Mouse (Mus musculus) kidney, postnatal 36 days (tissue): Measurements from ENCODE around the gene Sez6l.

Experiments
- DNase-seq, 2 experiments: peaks; one replicate each; pipeline ENCODE4 v3.0.0; 2021 to 2022; ENCODE audit warnings: mixed read lengths in 2 of 2

Gene Sez6l

DNA sequence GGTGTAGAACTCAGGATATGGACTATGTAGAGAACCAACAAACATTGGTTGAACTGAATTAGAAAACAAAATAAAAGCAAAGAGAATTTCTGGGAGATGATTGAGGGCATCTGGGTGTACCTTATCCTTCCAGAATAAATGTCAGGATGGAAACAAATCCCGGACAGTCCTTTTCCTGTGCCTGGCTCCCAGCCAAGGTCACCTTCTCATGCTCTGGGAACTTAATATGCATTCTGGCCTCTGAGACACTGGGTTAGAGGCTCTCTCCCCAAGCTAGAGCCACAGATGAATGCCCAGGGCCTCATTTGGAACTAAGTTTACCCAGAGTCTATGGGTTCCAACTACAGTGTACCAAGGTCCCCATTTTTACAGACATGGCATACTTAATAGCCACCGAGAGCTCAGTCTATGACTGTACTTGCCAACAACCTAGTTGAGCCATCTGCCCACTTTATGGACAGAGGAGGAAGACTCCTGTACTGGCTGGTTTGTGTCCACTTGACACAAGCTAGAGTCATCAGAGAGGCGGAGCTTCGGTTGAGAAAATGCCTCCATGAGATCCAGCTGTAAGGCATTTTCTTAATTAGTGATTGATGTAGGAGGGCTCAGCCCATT, 7.3 kb upstream of the Sez6l start:
- peak in 1 of 2 experiments; percentile 18 for DNase-seq

DNA sequence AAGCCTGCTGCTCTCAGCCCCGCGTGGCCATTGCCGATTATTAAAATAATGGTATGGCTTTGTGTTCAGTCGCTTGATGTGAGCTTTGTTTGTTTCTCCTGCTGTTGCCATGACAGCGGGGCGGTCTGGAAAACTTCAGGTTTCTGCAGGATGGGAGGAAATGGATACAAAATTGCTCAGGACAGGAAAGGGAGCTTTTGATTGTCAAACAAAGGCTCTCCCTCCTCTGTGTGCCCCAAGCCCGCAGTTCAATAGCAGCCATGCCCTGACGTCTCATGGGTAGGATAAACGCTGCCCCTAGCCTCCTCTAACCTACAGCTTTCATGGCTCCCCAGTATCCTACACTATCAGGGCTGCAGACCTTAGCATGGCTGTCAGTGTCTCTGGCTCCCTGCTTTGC, 6.3 kb upstream of the Sez6l start:
- no peak for DNase-seq

DNA sequence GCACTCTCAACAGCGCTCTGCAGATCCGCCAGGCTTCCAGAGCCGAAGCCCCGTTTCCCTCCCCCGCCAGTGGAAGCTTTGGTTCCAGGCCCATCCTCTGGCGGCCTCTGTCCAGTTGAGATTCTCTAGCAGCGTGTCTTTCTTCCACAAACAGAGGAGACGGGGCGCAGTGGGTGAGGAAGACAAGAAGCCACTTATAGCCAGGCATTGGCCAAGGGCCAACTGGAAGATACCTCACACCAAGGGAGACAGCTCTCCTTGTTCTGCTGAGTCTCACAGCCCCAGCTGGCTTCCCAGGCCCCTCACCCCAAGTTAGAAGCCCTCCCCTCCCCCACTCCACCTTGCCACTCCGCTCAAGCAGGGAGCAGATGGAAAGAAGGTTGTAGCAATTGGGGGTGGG, 765 bp upstream of the Sez6l start:
- DNase-seq: peak in 1 of 2 experiments; percentile 7

DNA sequence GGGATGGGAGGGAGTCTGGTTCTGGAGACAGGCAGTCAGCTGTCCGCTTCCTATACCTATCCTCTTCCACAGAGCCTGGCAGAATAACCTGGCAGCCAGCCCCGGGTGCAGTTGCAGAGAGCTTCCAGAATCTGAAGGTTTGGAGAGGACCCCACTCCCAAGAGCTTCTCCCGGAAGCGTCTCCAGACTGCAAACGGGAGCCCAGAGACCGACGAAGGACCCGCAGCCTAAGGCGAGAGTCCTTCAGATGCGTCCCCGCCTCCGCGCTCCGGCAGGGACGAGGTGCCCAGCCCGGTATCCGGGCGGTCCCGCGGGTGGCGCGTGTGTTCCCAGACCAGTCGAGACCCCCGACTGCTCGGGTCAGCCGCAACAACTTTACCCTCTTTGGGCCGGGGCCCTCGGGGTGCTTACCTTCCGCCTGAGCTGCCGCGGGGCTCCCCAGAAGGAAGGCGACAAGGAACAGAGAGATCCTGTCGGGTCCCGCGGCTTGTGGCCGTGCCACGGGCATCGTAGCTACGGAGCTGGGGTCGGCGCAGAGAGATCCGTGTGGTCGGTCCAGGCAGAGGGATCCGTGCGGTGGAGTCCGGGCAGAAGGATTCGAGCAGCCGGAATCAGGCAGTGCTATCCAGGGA, 508 bp downstream of the Sez6l start:
- no peak for DNase-seq

DNA sequence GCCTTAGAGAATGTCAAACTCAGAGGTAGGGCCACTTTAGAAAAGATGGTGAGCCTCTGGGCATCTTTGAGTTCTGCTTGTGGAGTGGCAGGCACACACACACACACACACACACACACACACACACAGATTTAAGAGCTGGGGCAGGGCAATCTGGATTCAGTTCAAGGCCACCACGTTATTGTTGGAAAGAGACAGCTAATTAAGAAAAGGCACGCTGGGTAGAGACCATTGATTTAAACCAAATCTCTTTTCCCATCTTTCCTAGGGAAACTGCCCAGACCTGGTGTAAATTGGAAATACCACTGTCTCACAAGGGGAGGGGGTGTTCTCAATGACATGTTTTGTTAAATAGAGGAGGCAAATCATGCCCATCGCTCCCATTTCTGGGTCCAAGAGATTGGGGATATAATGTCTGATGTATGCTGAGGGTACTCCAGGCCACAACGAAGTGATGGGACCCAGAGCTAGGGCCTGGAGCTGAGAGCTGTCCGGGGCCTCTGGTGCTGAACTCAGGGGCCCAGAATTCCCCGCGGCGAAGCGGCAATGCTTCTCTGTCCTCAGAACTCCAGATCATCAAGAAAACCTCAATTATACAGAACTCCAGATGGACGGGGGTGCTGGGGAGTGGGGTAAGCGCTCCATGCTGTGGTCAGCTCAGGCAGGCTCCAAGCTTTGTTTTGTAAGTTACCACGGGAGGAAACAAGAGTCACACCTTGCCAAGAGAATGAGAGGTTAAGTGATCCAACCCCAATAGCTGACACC, 1.7 kb downstream of the Sez6l start:
- DNase-seq: peak in 1 of 2 experiments; percentile 23

DNA sequence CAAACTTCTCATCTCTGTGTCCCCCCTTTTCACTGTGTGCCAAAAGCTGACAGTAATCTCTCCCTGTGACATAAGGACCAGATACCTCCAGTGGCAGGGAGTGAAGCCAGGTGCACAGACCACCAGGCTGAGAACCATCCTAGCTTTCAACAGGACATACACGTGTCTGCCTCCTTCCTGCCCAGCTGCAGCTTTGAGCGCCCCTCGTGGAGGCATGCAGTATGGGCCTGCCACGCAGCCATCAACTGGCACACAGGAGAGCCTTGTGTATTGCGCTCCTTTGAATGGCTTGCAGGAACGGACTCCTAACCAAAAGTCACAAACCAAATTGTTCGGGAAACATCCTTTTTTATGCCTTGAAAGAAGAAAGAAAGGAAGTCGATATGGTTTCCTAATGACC, 3.1 kb downstream of the Sez6l start:
- DNase-seq: peak; percentile 7 to 66

DNA sequence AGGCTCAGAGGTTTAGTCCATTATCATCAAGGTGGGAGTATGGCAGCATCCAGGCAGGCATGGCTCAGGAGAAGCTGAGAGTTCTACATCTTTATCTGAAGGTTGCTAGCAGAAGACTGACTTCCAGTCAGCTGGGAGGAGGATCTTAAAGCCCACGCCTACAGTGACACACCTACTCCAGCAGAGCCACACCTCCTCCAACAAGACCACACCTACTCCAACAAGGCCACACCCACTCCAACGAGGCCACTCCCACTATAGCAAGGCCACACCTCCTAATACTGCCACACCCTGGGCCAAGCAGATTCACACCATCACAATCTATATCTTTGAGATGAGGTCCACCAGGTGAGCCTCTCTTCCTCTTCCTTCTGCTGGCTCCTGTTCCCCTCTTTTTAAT, 4.8 kb downstream of the Sez6l start:
- DNase-seq: no peak

DNA sequence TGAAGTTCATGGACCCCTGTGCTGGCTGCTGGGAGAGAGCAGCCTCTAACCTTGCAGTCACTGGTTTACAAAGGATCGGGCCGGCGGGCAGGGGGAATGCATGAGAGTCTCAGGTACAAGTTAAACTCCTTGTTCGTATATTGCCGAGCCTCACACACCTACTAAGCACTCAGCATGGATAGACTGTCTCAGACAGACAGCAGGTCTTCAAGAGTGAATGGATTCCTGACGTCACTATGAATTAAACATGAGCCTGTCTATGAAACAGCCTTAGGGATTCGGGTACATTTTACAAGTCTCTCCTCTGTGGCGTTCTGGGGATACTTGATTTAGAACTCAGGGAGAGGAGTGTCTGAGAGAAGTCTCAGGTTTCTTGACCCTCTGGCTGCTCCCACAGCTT, 11.5 kb downstream of the Sez6l start:
- DNase-seq: no peak

DNA sequence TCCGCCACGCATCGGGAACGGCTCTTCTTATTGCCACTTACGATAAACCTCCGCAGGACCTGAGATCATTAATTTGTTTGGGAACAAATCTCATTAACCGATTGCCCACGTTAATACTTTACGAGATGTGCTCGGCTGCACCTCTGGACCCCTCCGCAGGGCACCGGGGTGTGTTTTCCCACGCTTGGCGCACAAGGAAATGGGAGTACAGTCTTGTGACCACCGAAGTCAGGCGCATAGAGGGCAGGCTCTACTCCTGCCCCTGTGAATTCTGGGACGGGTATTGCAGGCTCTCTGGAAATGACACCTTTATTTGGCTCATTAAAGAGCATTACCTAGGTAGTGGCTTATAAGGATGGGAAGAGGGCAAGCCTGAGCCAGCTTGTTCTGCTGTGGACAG, 11.9 kb downstream of the Sez6l start:
- no peak for DNase-seq

DNA sequence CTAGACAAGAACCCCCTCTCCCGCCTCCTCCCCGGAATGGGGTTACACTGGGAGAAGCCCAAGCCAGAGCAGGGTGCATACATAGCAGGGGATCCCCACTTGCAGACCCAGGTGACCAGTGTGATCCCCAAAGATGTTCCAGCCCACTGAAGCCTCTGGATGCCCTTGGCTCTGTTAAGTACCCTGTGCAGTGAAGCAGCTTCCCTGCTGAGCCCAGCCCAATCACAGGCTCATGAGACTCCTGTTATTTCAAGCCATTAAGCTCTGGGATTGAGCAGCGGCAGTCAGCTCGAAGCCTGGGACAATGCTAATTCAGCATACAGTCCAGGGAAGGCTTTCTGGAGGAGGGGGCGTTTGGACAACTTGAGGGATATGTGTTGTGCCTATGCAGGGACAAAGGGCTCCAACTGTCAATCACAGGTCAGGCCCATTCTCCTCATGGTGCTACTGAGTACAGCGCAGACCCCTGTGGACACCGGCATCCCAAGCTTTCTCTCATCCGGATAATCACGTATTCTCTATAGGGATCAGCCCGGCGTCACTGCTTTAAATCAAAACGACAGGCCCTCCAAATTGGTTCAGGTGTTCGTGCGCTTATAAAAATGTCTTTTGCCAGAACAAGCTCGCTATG, 16.0 kb downstream of the Sez6l start:
- DNase-seq: no peak

DNA sequence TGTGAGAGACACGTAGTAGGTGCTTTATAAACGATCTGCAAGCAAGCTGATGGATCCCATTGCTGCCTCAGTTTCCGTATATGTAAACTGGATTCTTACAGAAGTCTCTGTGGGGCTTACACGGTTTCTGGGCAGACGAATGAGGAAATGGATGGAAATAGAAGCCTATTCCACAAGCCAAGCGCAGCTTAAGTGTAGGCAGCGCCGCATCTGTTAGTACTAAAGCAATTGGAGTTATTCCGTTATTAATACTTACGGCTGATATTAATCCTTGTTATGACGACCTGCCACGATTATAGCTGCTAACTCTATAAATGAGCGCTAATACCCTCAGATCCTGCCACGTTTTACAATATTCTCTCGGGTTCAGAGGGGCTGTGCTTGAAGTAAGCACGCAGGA, 16.8 kb downstream of the Sez6l start:
- no peak for DNase-seq

DNA sequence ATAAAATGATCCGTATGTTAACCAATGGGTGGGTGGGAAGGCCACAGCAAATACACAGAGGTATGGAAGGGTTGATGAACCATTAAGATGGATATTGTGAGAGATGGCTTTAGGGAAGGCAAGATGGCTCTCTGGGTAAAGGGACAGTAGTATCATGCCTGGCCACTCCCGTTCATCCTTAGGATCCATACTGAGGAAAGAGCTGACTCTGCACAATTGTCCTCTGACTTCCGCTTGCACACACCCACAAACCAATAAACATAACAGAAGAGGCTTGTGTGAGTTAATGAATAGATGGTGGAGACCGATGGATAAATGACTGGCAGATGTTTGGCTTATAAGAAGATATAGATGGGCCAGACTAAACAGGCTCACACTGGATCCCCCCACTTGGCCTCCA, 19.6 kb downstream of the Sez6l start:
- DNase-seq: no peak

DNA sequence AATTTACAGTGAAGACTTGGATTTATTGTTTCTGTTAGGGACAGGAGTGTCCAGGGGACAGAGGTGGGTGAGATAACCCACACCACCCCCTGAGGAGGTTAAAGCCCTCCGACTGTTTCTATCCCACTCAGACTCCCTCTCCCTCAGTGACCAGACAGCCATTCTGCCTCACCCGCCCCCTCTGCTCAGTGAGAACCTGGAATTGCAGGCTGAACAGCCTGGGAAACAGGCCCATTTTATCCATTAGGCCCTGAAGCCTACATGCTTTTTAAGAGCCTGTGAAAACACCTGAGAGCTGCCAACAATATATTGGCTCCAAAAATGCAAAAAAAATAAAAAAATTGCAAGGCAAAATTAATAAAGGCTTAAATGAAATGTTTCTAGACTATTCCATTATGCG, 20.3 kb downstream of the Sez6l start:
- no peak for DNase-seq

DNA sequence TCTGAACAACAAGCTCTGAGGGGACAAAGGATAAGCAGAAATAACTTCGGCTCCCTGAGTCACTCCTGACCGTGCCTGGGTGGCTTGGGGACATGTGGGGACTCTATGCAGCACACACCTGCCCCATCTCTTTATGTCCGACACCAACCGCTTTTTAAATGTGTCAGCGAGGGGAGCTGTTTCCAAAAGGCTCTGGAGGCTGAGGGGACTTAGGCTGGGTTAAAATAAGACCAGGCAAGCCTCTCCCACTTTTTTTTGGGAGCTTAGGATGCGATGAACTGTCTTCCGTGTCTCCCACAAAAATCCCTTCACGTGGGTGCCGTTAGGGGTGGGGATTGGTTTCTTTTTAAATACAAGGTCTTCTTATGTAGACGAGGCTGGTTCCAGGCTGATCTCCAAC, 22.5 kb downstream of the Sez6l start:
- DNase-seq: no peak

DNA sequence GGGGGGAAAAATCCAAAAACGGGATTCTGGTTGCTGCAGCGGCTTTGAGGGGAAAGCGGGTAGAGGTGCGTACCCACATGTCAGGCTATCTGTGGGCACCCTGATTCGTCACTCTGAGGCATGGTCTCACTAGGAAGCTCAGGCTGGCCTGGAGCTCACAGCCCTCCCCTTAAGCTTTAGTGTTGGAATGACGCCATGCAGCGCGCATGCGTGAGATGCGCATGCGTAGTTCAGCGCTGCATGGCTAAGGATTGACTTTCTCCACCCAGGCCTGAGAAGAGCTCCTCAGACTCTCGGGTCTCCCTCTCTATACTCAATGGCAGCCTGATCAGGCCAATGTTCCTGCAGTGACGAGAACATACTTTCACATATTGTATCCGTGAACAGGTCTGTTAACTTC, 24.2 kb downstream of the Sez6l start:
- no peak for DNase-seq

DNA sequence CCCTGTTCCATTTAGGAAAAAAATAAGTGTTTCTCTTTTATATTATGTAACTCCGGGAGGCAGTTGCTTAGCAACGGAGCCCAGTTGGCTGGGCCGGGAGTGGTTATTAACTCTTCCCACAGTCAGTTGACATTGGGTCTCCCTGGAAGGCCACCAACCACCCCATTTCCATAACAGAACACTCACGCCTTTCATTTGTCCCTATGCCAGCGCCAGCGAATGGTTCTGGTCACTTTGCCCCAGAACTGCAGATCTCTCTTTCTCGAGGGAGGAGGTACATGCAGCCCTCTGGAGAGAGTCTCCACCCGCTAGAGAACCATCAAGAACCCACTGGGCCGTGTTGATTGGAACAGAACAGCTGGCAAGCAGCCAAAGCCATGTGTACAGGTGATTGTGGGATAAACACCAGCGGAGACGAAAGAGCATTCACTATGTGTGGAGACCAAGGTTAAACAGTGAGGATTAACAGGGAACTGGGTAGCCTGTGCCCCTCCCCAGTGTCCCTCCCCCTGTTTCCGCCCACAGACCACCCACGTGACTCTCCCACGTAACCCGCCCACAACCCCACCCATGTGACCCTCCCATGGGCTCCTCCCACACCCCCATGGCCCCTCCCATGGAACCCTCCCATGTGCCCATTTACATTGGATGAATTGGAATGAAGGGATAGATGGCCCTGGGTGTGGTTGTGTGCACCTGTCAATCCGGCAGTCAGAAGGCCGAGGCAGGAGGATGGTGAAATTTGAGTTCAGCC, 24.8 kb downstream of the Sez6l start:
- peak; percentile 15 to 33 for DNase-seq

DNA sequence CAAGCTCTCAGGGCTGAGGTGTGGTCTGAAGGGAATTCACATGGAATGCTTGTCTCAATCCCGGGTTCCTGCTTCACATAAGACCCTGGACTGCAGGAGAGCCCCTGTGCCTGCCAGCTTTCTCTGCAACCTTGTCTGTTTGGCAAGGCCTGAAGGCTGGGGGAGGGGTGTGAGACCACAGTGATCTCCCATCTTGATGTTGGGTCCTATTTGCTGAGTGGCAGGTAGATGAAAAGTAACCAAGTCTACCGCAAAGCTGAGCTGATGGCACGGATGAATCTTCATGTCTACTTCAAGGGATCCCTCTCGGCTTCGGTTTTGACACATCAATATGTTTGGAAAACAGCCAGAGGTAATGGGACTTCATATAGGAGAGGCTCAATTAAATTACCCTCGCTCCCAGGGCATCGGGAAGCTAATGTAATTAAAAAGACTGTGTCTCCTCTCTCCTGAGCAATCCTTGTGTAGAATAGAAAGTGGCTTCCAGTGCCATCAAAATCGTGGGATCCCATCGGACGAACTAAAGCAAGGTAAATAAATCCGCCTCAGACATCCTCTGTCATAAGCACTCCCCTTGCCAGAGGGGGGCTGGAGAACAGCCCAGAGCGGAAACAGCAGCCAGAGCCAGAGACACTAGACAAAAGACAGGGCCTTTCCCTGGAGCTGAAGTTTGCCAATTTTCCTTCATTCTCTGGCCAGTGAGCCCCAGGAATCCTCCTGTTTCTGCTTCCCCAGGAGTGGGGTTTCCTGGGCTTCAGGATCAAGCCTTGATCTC, 28.0 kb downstream of the Sez6l start:
- peak; percentile 45 to 50 for DNase-seq

DNA sequence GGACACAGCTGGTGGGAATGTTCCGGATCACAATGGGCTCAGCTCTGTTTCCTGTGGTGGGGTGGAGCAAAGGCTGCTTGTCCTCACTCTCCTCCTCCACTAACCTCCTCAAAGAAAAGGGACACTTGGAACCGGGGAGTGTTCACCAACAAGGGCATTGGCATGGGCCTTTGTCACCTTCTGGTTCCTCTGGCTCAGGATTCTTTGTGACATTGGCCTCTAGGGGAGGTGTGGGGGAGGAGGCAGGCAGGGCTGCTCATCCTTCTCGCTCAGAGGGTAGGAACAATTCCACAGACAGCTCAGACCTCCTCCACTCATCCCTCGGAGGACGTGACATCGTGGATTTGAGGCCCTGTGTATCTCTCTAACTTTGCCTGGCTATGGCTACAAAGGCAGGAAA, 30.2 kb downstream of the Sez6l start:
- peak; percentile 2 to 3 for DNase-seq

DNA sequence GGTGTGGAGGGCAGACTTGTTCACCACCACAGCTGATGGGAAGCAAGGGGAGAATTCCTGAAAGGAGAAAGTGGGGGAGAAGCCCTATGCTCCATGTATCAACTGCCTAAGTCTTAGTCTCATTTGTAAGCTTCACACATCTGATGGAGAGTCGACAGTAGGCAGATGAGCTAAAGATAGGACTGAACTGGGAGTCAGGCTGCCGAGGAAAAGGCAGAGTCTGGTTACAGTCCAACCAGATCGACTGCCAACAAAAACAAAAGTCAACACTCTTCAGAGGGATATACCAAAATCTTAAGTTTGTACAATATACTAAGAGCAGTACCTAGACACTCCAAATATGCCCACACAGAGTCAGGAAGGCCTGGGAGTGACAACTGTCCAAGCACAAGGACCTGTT, 38.7 kb downstream of the Sez6l start:
- DNase-seq: no peak

DNA sequence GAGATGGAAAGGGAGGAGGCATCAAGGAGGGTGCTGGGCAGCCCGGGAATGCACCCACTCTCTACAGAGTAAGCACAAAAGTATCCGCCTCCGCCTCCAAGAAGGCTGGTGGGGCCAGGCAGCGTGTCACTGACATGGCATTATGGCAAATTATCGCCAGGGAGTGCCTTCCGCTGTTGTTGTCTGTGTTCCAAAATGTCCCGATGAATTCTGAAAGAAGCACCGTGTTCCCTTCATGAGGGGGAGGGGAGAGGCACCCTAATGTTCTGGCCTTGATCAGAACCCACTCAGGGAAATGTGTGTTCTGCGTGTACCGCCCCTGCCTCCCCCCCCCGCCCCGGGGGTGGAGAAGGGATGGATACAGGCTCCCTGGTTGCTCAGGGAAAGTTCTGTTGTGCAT, 41.1 kb downstream of the Sez6l start:
- no peak for DNase-seq

DNA sequence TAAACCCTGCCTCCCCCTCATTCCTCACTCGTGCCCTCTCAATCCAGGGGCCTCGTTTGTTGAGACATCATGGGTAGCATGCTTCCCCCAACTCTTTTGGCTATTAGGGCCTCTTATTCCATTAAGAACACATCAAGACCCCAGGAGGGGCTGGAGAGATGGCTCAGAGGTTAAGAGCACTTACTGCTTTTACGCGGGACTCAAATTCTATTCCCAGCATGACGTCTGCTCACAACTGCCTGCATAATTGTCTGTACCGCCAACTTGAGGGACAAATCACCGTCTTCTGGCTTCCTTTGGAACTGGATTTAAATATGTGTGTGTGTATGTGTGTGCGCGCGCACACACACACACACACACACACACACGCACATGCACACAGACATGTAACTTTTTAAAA, 42.8 kb downstream of the Sez6l start:
- no peak for DNase-seq
